Mouse (Mus musculus) frontal cortex, postnatal 10 days (tissue): Measurements from ENCODE around the gene Adam8.

Experiments used
- DNase-seq, 2 experiments: peaks; one replicate each; pipeline ENCODE4 v3.0.0; 2022; ENCODE audit warnings: low spot score in 2 of 2, mixed read lengths in 1 of 2

The Adam8 gene

GRCm38 (mm10) chr7:139946032-139946431, 46.3 kb downstream of the Adam8 start:
- no peak for DNase-seq

- DNase-seq = no peak
Observed at GRCm38 (mm10) chr7:139945516-139945915, 46.8 kb downstream of the Adam8 start.

- no peak for DNase-seq
Observed at GRCm38 (mm10) chr7:139944291-139945240, 47.8 kb downstream of the Adam8 start.

GRCm38 (mm10) chr7:139943674-139944281, 48.6 kb downstream of the Adam8 start, which contains the start of gene Utf1:
Gene Utf1, plus strand, starts transcription at chr7:139943789.
- DNase-seq = no peak

- no peak for DNase-seq
Observed at GRCm38 (mm10) chr7:139940476-139941209, 51.7 kb downstream of the Adam8 start.

GRCm38 (mm10) chr7:139937810-139938209, 54.6 kb downstream of the Adam8 start:
- DNase-seq = no peak

- DNase-seq = no peak
Observed at GRCm38 (mm10) chr7:139937138-139937537, 55.2 kb downstream of the Adam8 start.

GRCm38 (mm10) chr7:139936705-139937104, 55.7 kb downstream of the Adam8 start:
- no peak for DNase-seq

GRCm38 (mm10) chr7:139930732-139931131, 61.6 kb downstream of the Adam8 start:
- DNase-seq = no peak
